Mouse (Mus musculus): ENCODE results near the gene Tacr1. TPM values are rescaled to one million over a fixed set of nuclear protein-coding genes. Genes with fewer than 3 reads are reported as not detected.
"Not testable (repeated sequence)": the region's sequence is repeated elsewhere in the genome, so short reads cannot be mapped to it uniquely, and the experiment has no call there.

Gene Tacr1
- total and polyA plus RNA-seq, 2 experiments from 2014 or later, result not detected

DNA sequence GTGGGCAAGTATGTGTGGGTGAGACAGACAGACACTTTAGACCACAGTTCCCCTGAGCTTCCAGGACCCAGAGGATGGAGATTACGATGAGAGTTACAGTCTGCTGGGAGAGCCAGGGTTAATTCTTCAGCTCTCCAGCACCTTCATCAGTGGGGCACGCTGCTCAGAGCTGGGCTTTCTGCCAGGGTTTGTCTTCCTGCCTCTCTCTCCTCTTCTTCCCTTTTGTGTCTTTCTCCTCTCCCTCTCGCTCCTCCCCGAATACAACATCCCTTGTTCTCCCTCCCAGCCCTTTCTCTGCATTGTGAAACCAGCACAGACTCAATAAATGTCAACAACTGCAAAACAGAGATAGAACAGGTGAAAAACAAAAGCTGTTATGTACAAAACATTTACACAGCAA lies 18.1 kb downstream of the Tacr1 start:
- H3K4me2 ChIP-seq (ENCODE audit: low read depth, low read length), result no peak overlapping the region
- 26% methylated on average over 4 of the region's 4 CpGs for WGBS
- no peaks in the 10 kb centered on the region for H3K36me3 ChIP-seq (replicated peaks; ENCODE audit: control insufficient read depth, insufficient read depth, low read length)
- TF ChIP-seq CTCF (IDR thresholded peaks at IDR 0.05; ENCODE audit: low read depth), result no peak
- no peak for TF ChIP-seq EP300 (IDR thresholded peaks at IDR 0.05; ENCODE audit: low read depth)
- no peak overlapping the region for H3K27ac ChIP-seq (ENCODE audit: low read depth)
- no peak for DNase-seq (ENCODE audit: low spot score)
- H3K4me3 ChIP-seq (ENCODE audit: low read depth, low read length), result no peak overlapping the region
- H3K4me1 ChIP-seq (ENCODE audit: control insufficient read depth, insufficient read depth), result no peaks in the 10 kb centered on the region
- no peaks in the 10 kb centered on the region for H3K27me3 ChIP-seq (ENCODE audit: control insufficient read depth, insufficient read depth, low read length)
- ATAC-seq (ENCODE audit: insufficient read depth, low read depth), result no peak
- no peaks in the 10 kb centered on the region for H3K9me3 ChIP-seq (replicated peaks; ENCODE audit: control insufficient read depth, low read length)
- H3K9ac ChIP-seq (replicated peaks; ENCODE audit: low read depth, low read length), result no peak overlapping the region

DNA sequence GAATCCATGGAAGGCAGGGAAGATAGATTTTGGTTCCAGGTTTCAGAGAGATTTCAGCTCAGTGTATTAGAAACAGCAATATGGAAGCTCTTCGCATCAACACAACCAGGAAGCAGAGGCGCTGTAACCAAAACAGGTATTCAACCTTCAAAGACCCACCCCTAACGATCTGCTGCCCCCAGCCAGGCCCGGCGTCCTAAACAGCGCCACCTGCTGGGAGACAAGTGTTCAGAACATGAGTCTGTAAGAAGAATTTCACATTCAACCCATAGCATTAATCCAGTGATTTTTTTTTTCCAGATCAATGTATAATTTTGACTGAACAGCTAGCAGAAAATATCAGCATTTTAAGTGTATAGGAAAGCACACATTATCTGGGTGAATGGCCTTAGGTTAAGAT lies 26.8 kb downstream of the Tacr1 start:
- ATAC-seq (ENCODE audit: insufficient read depth, low read depth) (no peak), DNase-seq (ENCODE audit: low spot score) (no peak)
- Histone ChIP-seq H3K36me3 (replicated peaks; ENCODE audit: control insufficient read depth, insufficient read depth, low read length) (no peaks in the 10 kb centered on the region), H3K27ac (ENCODE audit: low read depth) (no peak overlapping the region), H3K4me1 (ENCODE audit: control insufficient read depth, insufficient read depth) (no peaks in the 10 kb centered on the region), H3K9me3 (replicated peaks; ENCODE audit: control insufficient read depth, low read length) (no peaks in the 10 kb centered on the region), H3K4me3 (ENCODE audit: low read depth, low read length) (no peak overlapping the region), H3K9ac (replicated peaks; ENCODE audit: low read depth, low read length) (no peak overlapping the region), H3K27me3 (ENCODE audit: control insufficient read depth, insufficient read depth, low read length) (no peaks in the 10 kb centered on the region), H3K4me2 (ENCODE audit: low read depth, low read length) (no peak overlapping the region)
- WGBS, result 61% methylated on average over 6 of the region's 6 CpGs
- TF ChIP-seq CTCF (IDR thresholded peaks at IDR 0.05; ENCODE audit: low read depth), result no peak

DNA sequence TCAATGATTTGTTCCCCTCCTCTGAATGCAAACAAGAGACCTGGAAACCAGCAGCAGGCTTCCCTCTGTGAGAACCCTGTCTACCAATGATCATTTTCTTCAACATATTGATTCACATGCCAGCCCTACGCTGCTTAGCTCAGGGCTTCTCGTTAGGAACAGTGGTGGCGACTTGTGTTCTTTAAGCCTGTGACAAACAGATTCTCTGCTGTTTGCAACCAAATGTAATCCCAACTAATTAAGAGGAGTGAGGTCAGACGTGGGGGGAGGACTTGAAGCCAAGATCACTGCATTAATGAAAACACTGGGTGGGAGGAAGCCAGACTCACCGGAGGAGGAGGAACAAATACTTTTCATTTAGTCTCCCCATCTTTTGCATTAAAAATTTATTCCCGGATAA lies 27.6 kb downstream of the Tacr1 start:
- Histone ChIP-seq H3K4me3 (ENCODE audit: low read depth, low read length) (no peak overlapping the region), H3K36me3 (replicated peaks; ENCODE audit: control insufficient read depth, insufficient read depth, low read length) (no peaks in the 10 kb centered on the region), H3K9ac (replicated peaks; ENCODE audit: low read depth, low read length) (no peak overlapping the region), H3K4me1 (ENCODE audit: control insufficient read depth, insufficient read depth) (no peaks in the 10 kb centered on the region), H3K9me3 (replicated peaks; ENCODE audit: control insufficient read depth, low read length) (no peaks in the 10 kb centered on the region), H3K27ac (ENCODE audit: low read depth) (no peak overlapping the region), H3K27me3 (ENCODE audit: control insufficient read depth, insufficient read depth, low read length) (no peaks in the 10 kb centered on the region), H3K4me2 (ENCODE audit: low read depth, low read length) (no peak overlapping the region)
- 63% methylated on average over 6 of the region's 6 CpGs for WGBS
- ATAC-seq (ENCODE audit: insufficient read depth, low read depth) (no peak), DNase-seq (ENCODE audit: low spot score) (no peak)
- no peak for TF ChIP-seq EP300 (IDR thresholded peaks at IDR 0.05; ENCODE audit: low read depth)
- TF ChIP-seq CTCF (IDR thresholded peaks at IDR 0.05; ENCODE audit: low read depth), result no peak

DNA sequence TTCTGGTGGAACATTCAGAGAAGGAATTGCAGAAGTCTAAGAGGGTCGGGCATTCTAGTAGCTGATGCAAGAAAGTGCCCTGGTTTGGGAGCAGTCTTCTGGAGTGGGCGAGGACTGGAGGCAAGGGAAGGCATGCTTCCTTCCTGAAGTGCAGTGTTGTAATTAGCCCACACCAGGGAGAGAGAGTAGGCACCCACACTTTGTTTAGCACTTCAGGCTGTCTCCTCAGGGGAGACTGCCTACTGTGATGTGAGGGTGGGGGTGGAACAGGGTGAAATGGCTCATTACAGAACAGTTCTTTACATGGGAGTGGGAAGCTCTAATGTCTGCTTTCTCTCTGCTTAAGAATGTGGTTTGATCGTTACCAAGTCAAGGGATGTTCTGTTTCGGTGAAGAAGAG lies 35.0 kb downstream of the Tacr1 start:
- Histone ChIP-seq H3K4me1 (ENCODE audit: control insufficient read depth, insufficient read depth) (no peaks in the 10 kb centered on the region), H3K4me2 (ENCODE audit: low read depth, low read length) (no peak overlapping the region), H3K36me3 (replicated peaks; ENCODE audit: control insufficient read depth, insufficient read depth, low read length) (no peaks in the 10 kb centered on the region), H3K27me3 (ENCODE audit: control insufficient read depth, insufficient read depth, low read length) (no peaks in the 10 kb centered on the region), H3K27ac (ENCODE audit: low read depth) (no peak overlapping the region), H3K9ac (replicated peaks; ENCODE audit: low read depth, low read length) (no peak overlapping the region), H3K9me3 (replicated peaks; ENCODE audit: control insufficient read depth, low read length) (no peaks in the 10 kb centered on the region), H3K4me3 (ENCODE audit: low read depth, low read length) (no peak overlapping the region)
- no peak for TF ChIP-seq CTCF (IDR thresholded peaks at IDR 0.05; ENCODE audit: low read depth)
- no peak for TF ChIP-seq EP300 (IDR thresholded peaks at IDR 0.05; ENCODE audit: low read depth)
- DNase-seq (ENCODE audit: low spot score), result no peak
- WGBS, result 65% methylated on average over 4 of the region's 4 CpGs
- no peak for ATAC-seq (ENCODE audit: insufficient read depth, low read depth)

DNA sequence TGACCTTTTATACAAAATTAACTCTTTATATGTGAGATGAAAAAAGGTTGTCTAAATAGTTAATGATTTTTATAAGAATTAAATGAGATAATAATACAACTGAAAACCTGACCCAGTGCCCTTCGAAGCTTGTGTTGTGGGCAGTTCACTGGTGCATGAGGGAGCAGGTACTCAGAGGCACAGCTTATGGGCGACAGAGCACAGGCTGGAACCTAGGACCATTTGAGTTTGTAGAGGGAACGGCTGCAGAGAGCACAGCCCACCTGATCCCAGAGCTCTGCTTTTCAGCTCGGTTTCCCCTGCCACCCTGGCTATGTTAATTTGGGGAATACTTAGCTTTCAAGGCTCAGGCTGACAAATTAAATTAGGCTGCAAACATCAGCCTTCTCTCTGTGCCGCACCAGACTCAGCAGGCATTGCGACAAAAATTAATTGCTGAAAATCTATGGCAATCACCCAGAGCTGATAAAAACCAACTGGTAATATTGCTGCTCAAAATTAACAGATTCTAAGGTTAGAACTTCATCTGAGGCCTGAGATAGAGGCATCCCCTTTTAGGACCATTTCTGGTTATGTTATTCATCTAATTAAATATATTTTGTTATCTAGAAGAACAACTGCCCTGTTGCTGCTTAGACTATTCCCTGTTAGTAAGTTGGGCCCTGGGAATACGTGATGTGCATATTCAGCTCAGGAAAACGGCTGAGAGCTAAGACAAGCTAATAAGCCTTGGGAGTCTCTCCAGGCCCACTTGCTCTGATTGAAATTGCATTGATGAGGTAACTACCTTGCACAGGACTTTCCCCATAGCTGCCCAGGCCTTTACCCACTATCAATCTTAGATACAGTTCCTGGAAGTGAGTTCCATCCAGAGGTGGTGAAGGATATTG lies 50.3 kb downstream of the Tacr1 start:
- H3K27ac ChIP-seq (ENCODE audit: low read depth); H3K36me3 ChIP-seq (replicated peaks; ENCODE audit: control insufficient read depth, insufficient read depth, low read length); H3K4me1 ChIP-seq (ENCODE audit: control insufficient read depth, insufficient read depth); DNase-seq (ENCODE audit: low spot score); ATAC-seq (ENCODE audit: insufficient read depth, low read depth); H3K9me3 ChIP-seq (replicated peaks; ENCODE audit: control insufficient read depth, low read length); H3K27me3 ChIP-seq (ENCODE audit: control insufficient read depth, insufficient read depth, low read length); H3K9ac ChIP-seq (replicated peaks; ENCODE audit: low read depth, low read length); H3K4me3 ChIP-seq (ENCODE audit: low read depth, low read length); H3K4me2 ChIP-seq (ENCODE audit: low read depth, low read length): not testable (repeated sequence)
- 65% methylated on average over 8 of the region's 8 CpGs for WGBS

DNA sequence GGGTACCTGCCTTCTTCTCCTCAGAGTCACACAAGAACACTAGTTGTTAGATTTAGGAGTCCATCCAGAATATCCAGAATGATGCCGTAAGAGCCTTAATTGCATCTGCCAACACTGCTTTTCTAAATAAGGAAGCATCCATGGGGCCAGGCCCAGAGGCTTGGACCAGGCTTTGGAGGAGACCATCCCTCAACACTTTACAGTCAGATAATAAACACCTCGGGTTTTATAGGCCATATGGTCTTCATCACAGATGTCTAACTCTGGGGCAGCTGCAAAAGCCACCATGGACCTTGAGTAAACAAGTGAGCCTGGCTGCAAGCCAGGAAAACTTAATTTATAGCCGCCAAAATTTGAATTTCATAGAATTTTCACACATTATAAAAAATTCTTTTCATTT lies 53.1 kb downstream of the Tacr1 start:
- H3K27ac ChIP-seq (ENCODE audit: low read depth), result no peak overlapping the region
- DNase-seq (ENCODE audit: low spot score), result no peak
- TF ChIP-seq CTCF (IDR thresholded peaks at IDR 0.05; ENCODE audit: low read depth) (no peak), EP300 (IDR thresholded peaks at IDR 0.05; ENCODE audit: low read depth) (no peak)
- WGBS, result 24% methylated on average over 3 of the region's 3 CpGs
- no peaks in the 10 kb centered on the region for H3K9me3 ChIP-seq (replicated peaks; ENCODE audit: control insufficient read depth, low read length)
- no peak for ATAC-seq (ENCODE audit: insufficient read depth, low read depth)
- no peaks in the 10 kb centered on the region for H3K4me1 ChIP-seq (ENCODE audit: control insufficient read depth, insufficient read depth)
- H3K36me3 ChIP-seq (replicated peaks; ENCODE audit: control insufficient read depth, insufficient read depth, low read length), result no peaks in the 10 kb centered on the region
- no peaks in the 10 kb centered on the region for H3K27me3 ChIP-seq (ENCODE audit: control insufficient read depth, insufficient read depth, low read length)
- H3K4me2 ChIP-seq (ENCODE audit: low read depth, low read length), result no peak overlapping the region
- no peak overlapping the region for H3K4me3 ChIP-seq (ENCODE audit: low read depth, low read length)
- H3K9ac ChIP-seq (replicated peaks; ENCODE audit: low read depth, low read length), result no peak overlapping the region

All from heart, postnatal 0 days (tissue).